In the genomic region with DNA sequence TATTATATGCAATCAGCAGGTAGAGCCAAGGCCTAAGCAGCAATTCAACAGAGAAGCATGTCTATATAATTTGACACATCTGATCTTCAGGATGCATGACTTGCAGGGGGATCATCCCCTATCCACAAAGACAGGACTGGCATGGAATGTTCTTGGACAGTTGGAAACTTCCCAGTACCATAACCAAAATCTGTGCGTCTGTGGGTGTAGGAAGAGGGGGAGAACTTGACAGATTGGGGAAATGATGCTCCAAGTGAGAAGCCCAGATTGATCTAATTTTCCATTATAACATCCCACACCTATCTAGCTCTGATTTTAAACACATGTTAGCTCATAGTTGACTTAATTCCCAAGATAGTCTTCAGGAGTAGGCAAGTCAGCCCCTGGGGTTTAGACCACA, we compare ENCODE assay signal across 27 mouse cellular contexts.
A peak's percentile ranks its signal among the peaks of the same experiment; 100 is the strongest.
DNase-seq lines count a peak whose midpoint lies in the region; ATAC-seq and TF ChIP-seq lines count a peak whose summit lies in the region.
"Had no signal": no experiment of that assay in that cellular context is flagged by ENCODE, and none has a peak within 500 bp of the region (broad histone marks: within the 10 kb centered on the region; RNA-seq: fewer than 3 reads in every experiment).

No protein-coding gene starts in this region.

- no peak overlapping the region for H3K4me3 ChIP-seq in layer of hippocampus, adult 2 months
- no peak overlapping the region for H3K4me3 ChIP-seq in kidney, adult 2 months (ENCODE audit: insufficient read depth, low read depth, low read length)
- H3K4me3 ChIP-seq: forebrain, embryonic 10.5 days; forebrain, embryonic 13.5 days; heart, adult 2 months; heart, embryonic 10.5 days; heart, embryonic 13.5 days had no signal

- H3K4me1 ChIP-seq in kidney, adult 2 months (ENCODE audit: control insufficient read depth, insufficient read depth, low read length), result no peaks in the 10 kb centered on the region
- H3K4me1 ChIP-seq: forebrain, embryonic 10.5 days; forebrain, embryonic 13.5 days; heart, embryonic 10.5 days; heart, embryonic 13.5 days had no signal

- peak overlapping the region; percentile 81 for H3K27ac ChIP-seq in layer of hippocampus, adult 2 months
- no peak overlapping the region for H3K27ac ChIP-seq in kidney, adult 2 months (ENCODE audit: insufficient read depth, low read depth, low read length)
- H3K27ac ChIP-seq: forebrain, embryonic 10.5 days; forebrain, embryonic 13.5 days; heart, adult 2 months; heart, embryonic 10.5 days; heart, embryonic 13.5 days; hindbrain, embryonic 14.5 days; hindbrain, postnatal 0 days had no signal

- no peak for DNase-seq in frontal cortex, postnatal 36 days (ENCODE audit: low spot score in 2 of 2)
- DNase-seq in layer of hippocampus, adult 2 months (ENCODE audit: low spot score in 2 of 2), result peak; percentile 41 to 57
- peak; percentile 68 for DNase-seq in layer of hippocampus, adult 9-11 months
- DNase-seq in telencephalon, adult 2 months (ENCODE audit: low read depth, low spot score), result peak; percentile 32
- no peak for DNase-seq in kidney, adult 2 months
- DNase-seq in right cerebral cortex, postnatal 14 days, result no peak
- DNase-seq: adrenal gland, postnatal 10 days; adrenal gland, postnatal 36 days; cerebellum, adult 11 months; cerebellum, adult 2 months; cerebellum, postnatal 14 days; gastrocnemius, postnatal 36 days; heart, adult 2 months; heart, postnatal 14 days; heart, postnatal 4 days had no signal

- WGBS in kidney, adult 2 months, result 89% methylated on average over 1 of the region's 1 CpGs

- no peaks in the 10 kb centered on the region for H3K27me3 ChIP-seq in kidney, adult 2 months (replicated peaks; ENCODE audit: control insufficient read depth, insufficient read depth, low read length)
- H3K27me3 ChIP-seq: CH12.LX; forebrain, embryonic 13.5 days; heart, embryonic 13.5 days; Patski had no signal

- peak; percentile 50; the same call in 1 of the 2 replicates for ATAC-seq in frontal cortex, adult (ENCODE audit: low TSS enrichment)
- ATAC-seq in CD4-positive, CD25-positive, alpha-beta regulatory T cell, adult 4 months, result no peak
- ATAC-seq: forebrain, embryonic 13.5 days; forebrain, embryonic 16.5 days; hindbrain, postnatal 0 days; Patski had no signal

- no peaks in the 10 kb centered on the region for H3K36me3 ChIP-seq in kidney, adult 2 months (ENCODE audit: control insufficient read depth, insufficient read depth, low read length)
- H3K36me3 ChIP-seq: forebrain, embryonic 10.5 days; G1E; heart, embryonic 10.5 days; heart, embryonic 13.5 days had no signal

- no peak for TF ChIP-seq POLR2A in kidney, adult 2 months (IDR thresholded peaks at IDR 0.05; ENCODE audit: low read depth, low read length)

- no peak for TF ChIP-seq CTCF in layer of hippocampus, adult 2 months (conservative IDR thresholded peaks at IDR 0.05)
- no peak for TF ChIP-seq CTCF in kidney, adult 2 months (conservative IDR thresholded peaks at IDR 0.05; ENCODE audit: insufficient read depth, insufficient read length, low read depth, low read length)

Comparison
In these comparisons a context has a peak if more than half of its experiments do, and no peak if none do; other contexts are left out.
1. DNase-seq: peak in layer of hippocampus, adult 2 months (2 of 2), layer of hippocampus, adult 9-11 months (single experiment) and telencephalon, adult 2 months (single experiment); none in frontal cortex, postnatal 36 days (0 of 2), kidney, adult 2 months (single experiment) and right cerebral cortex, postnatal 14 days (single experiment).